Mouse (Mus musculus) gastrocnemius, postnatal 36 days (tissue): ENCODE results near the gene Cep57l1. TPM values are rescaled to one million over a fixed set of nuclear protein-coding genes. Genes with fewer than 3 reads are reported as not detected.
"Not testable (repeated sequence)": the region's sequence is repeated elsewhere in the genome, so short reads cannot be mapped to it uniquely, and the experiment has no call there.

ENCODE experiments used
- DNase-seq, 2 experiments: peaks; one replicate each; pipeline ENCODE4 v3.0.0; 2022
- intact Hi-C: fragments of 180-260 bp; cut with DNase I; formaldehyde crosslinking; loops from one replicate; pipeline ENCODE4 v1.15.1; 2025
- long read RNA-seq, 2 experiments: library from polyadenylated mRNA; stranded (forward); transcript quantifications; one replicate each; pipeline ENCODE4 v2.0.0; 2021
- total RNA-seq, 2 experiments: library from RNA; stranded (reverse); gene quantifications; 2 replicates each; pipeline ENCODE4 v1.2.3; 2021

The Cep57l1 gene
- total RNA-seq = 1 to 10 TPM; 2.0 to 2.9 TPM
- long read RNA-seq, experiment 1, partial matches to known transcripts = 0 of 1 reads
- long read RNA-seq, experiment 1, other reads (novel, unspliced or antisense) = 0 of 1 reads
- long read RNA-seq, experiment 2, partial matches to known transcripts = 3 of 5 reads
- long read RNA-seq, experiment 2, other reads (novel, unspliced or antisense) = 2 of 5 reads

- intact Hi-C loops = no loop called here
- peak; percentile 89 to 93 for DNase-seq
These were observed at the start of gene Cep57l1, which contains the start of gene Sesn1 for GRCm38 (mm10) chr10:41809771-41810563. Gene Cep57l1 (minus strand): TSS chr10:41809871. Gene Sesn1 (plus strand): TSS chr10:41809935.

DNA sequence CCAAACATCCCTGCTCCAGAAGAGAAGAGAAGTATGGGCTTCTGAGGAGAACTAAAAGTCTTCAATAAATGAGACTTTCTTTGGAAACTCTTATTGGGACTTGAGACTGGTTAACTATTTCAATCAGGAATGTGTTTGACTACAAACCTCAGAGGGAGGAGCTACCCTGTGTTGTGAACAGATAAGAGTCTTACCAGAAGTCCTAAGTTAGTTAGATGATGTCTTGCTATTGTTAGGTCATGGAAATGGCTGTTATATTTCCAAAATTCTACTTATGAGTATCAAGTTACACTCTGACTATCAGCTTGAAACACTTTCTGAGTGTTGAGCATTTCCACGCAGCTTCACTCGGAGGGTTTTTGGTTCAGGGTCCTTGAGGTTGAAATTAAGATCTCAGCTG lies 39.0 kb upstream of the Cep57l1 start:
- DNase-seq = no peak
- intact Hi-C loops = no loop called here

- no peak for DNase-seq
- intact Hi-C loops = no loop called here
These were observed 38.1 kb upstream of the Cep57l1 start for GRCm38 (mm10) chr10:41847737-41848136.

DNA sequence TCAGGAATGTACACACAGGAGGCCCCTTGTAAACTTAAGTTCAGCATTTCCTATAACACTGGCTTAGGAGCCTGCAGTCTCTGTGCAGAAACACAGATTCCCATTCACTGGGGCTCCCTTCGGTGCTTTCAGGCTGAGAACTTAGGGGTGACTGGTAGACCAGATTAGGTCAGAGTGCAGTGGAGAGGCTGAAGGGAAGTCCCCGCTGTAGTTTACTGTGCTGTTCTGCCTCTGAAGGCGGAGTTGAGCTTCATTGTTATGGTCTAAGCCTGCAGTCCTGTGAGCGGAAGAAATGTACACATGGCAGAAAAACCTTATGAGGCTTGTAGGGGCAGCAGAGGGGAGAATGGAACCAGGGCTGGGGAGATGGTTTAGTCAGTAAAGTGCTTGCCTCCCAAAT lies 29.2 kb upstream of the Cep57l1 start:
- intact Hi-C loops = no loop called here

GRCm38 (mm10) chr10:41834131-41834530 lies 24.5 kb upstream of the Cep57l1 start:
- intact Hi-C loops = loop anchor here (5.0 kb wide), 3 partner anchors 53 to 463 kb away; no protein-coding TSS in a partner anchor

More for the DNA sequence above, 29.2 kb upstream of the Cep57l1 start:
- no peak for DNase-seq

DNA sequence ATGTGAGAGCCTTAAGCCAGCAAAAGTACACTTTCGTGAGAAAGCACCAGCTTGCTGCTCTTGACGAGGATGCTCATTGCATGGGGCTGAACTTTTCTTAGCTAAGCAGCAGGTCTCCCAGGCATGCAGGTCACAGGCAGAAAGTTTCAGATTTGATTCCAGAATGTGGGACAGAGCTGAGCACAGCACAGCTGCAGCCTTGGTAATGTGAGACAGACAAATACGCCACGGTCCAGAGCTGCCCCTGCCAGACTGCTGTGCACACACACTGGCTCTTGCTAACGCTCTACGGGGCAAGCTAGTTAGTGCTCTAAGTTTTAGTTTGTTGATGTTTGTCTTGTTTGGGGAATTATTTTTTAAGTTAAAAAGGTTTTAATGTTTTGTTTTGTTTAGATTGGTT lies 22.5 kb upstream of the Cep57l1 start:
- peak in 1 of 2 experiments; percentile 51 for DNase-seq
- intact Hi-C loops = loop anchor here (5.0 kb wide), 3 partner anchors 55 to 465 kb away; no protein-coding TSS in a partner anchor

More at GRCm38 (mm10) chr10:41834131-41834530, 24.5 kb upstream of the Cep57l1 start:
- no peak for DNase-seq

- DNase-seq = peak; percentile 45 to 64
- intact Hi-C loops = loop anchor here (5.0 kb wide), 3 partner anchors 56 to 466 kb away; no protein-coding TSS in a partner anchor
These were observed 21.3 kb upstream of the Cep57l1 start for GRCm38 (mm10) chr10:41830851-41831522.

- intact Hi-C loops = loop anchor here (5.0 kb wide), 3 partner anchors 57 to 467 kb away; no protein-coding TSS in a partner anchor
- DNase-seq = no peak
These were observed 20.8 kb upstream of the Cep57l1 start for GRCm38 (mm10) chr10:41830445-41830844.

- DNase-seq = no peak
- intact Hi-C loops = loop anchor here (5.0 kb wide), 3 partner anchors 57 to 467 kb away; no protein-coding TSS in a partner anchor
These were observed 20.3 kb upstream of the Cep57l1 start for GRCm38 (mm10) chr10:41829980-41830379.

- intact Hi-C loops = no loop called here
- DNase-seq = no peak
These were observed 19.5 kb upstream of the Cep57l1 start for GRCm38 (mm10) chr10:41829191-41829590.

- DNase-seq = no peak
- intact Hi-C loops = no loop called here
These were observed 18.1 kb upstream of the Cep57l1 start for GRCm38 (mm10) chr10:41827784-41828183.

- no peak for DNase-seq
- intact Hi-C loops = no loop called here
These were observed 16.9 kb upstream of the Cep57l1 start for GRCm38 (mm10) chr10:41826526-41827116.

DNA sequence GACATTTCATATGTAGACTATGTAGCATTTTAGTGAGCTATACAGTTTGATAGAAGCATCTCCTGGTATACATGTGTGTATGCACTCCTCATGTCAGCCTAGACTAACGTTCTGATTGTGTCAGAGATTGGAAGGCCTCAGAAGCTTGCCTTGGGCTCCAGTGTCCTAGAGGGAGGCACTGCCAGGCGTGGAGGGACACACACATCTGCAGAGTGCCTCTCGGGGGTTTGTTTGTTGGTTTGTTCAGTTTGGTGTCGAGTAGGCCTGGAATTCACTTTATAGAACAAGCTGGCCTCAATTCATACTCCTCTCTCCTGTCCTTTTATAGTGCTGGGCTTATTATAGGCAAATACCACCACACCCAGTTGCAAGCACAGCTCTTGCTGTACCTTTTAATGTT lies 16.3 kb upstream of the Cep57l1 start:
- intact Hi-C loops = no loop called here

DNA sequence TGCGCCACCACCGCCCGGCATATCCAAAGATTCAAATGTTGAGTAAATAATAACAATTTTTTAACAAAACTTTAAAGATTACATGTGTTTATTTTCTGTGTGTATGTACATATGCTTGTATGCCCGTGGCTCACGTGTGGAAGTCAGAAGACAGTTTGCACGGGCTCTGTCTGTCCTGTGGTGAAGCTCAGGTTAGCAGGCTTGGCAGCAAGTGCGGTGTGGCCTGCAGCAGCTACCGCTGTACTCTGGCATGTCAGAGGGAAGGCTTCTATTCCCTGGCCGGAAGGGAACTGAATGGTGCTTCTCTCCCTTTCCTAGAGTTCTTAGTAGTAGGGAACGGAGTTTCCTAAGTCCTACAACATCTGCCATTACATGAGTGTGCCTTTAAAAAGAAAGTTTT lies 15.4 kb upstream of the Cep57l1 start:
- no peak for DNase-seq
- intact Hi-C loops = no loop called here

More for the DNA sequence above, 16.3 kb upstream of the Cep57l1 start:
- DNase-seq = no peak

DNA sequence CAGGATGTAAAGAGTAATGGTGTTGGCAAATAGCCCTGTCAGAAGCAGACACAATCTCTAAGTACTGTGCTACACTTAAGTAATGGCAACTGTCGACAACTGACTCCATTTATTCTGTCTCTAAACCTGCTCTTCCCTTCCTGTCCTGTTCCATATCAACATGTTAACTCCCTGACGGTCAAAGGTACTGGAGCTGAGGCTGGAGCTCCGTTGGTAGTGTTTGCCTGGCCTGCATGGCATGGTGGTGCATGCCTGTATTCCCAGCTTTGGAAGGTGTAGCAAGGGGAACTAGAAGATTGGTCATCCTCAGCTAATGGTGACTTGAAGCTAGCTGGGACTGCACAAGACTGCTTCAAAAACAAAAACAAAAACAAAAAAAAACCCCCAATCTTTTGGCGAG lies 14.2 kb upstream of the Cep57l1 start:
- intact Hi-C loops = no loop called here
- no peak for DNase-seq

GRCm38 (mm10) chr10:41823282-41823675 lies 13.6 kb upstream of the Cep57l1 start:
- intact Hi-C loops, DNase-seq: not testable (repeated sequence)

DNA sequence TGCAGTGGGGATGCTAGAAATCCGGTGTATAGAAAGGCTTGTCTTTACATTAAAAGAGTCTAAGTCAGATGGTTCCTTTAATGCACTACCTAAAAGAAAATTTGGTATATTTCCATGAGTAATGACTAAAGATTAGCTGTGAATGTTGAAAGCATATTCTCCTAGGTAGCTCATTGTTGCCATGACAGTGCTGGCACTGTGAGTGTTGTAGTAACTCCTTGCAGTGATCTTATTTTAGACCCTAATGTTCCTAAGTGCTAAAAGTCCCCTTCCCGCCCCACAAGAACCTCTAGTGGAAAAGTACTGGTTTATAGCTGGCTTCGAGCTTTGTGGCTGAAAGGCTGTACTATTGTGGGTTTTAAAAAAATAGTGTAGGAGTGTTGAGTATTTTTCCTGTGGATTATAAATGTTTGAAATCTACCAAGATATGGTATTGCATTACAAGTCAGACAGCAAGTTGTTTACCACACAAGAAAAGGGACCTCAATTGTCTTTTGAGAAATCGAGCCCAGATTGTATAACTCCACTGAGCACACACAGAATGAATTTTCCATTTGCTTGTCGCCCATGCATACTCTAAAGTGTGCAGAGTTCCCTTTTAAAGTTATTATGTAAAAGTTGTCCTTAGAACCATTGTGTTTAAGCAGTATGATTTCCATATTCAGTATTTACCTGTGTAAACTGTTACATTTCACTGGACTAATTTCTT lies 13.1 kb upstream of the Cep57l1 start:
- no peak for DNase-seq
- intact Hi-C loops = no loop called here

- DNase-seq = no peak
- intact Hi-C loops = no loop called here
These were observed 11.5 kb upstream of the Cep57l1 start for GRCm38 (mm10) chr10:41821171-41821570.

- intact Hi-C loops = no loop called here
These were observed 10.7 kb upstream of the Cep57l1 start for GRCm38 (mm10) chr10:41820401-41820800.

DNA sequence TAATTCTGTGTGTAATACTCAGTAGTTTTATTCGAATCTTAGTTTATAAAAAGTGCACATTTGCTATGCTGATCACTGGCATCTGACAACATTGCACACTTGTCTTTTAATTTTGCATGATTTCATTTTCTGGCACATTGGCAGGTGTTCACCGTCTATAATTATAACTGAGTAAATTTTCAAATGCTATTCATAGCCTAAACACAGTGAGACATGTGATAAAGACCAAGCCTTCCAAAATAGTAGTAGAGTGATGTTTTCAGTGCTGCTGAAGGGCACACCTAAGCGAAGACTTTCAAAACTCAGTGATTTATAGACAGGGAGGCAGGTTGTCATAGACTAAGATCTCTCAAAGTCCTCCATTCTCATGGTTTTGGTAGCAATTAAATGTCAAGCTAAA lies 9.6 kb upstream of the Cep57l1 start:
- DNase-seq = no peak
- intact Hi-C loops = no loop called here

More at GRCm38 (mm10) chr10:41820401-41820800, 10.7 kb upstream of the Cep57l1 start:
- DNase-seq = no peak
